Mouse (Mus musculus) embryonic facial prominence, embryonic 10.5 days (tissue): ENCODE measurements at regions not wholly inside any gene's neighbourhood (a gene's known extent, or its start where the extent isn't known, plus 50 kb on each side); places are given as distances from the start of the nearest gene placed in this dataset.
A peak's percentile ranks its signal among the peaks of the same experiment; 100 is the strongest.

Experiments used
- DNase-seq: peaks from one replicate; pipeline ENCODE4 v3.0.0-alpha.2; 2017; ENCODE audit warnings: low spot score
- H3K27ac ChIP-seq: fragments of 300-500 bp; sonication (generic); replicated peaks from 2 replicates; pipeline ENCODE4 v1.5.1; 2016; ENCODE audit warnings: mild to moderate bottlenecking
- H3K27me3 ChIP-seq: fragments of 300-500 bp; sonication (generic); replicated peaks from 2 replicates; pipeline ENCODE4 v1.6.1; 2016; ENCODE audit warnings: low read depth, mild to moderate bottlenecking; ENCODE audit not compliant: poor library complexity, severe bottlenecking
- H3K36me3 ChIP-seq: fragments of 300-500 bp; sonication (generic); replicated peaks from 2 replicates; pipeline ENCODE4 v1.6.1; 2016; ENCODE audit warnings: mild to moderate bottlenecking, moderate library complexity
- H3K4me1 ChIP-seq: fragments of 300-500 bp; sonication (generic); 2 replicates; pipeline ENCODE4 v1.6.1; 2016
- H3K4me3 ChIP-seq: fragments of 300-500 bp; sonication (generic); 2 replicates; pipeline ENCODE4 v1.5.1; 2016; ENCODE audit warnings: mild to moderate bottlenecking, moderate library complexity
- H3K9me3 ChIP-seq: fragments of 300-500 bp; sonication (generic); 2 replicates; pipeline ENCODE4 v1.6.1; 2016; ENCODE audit warnings: mild to moderate bottlenecking
- WGBS: fragments of 180-500 bp; shearing (Covaris S2); methylation state at CpG from one replicate; pipeline ENCODE4 v1.1.7; 2016; 5-methylcytosine and 5-hydroxymethylcytosine counted together

DNA sequence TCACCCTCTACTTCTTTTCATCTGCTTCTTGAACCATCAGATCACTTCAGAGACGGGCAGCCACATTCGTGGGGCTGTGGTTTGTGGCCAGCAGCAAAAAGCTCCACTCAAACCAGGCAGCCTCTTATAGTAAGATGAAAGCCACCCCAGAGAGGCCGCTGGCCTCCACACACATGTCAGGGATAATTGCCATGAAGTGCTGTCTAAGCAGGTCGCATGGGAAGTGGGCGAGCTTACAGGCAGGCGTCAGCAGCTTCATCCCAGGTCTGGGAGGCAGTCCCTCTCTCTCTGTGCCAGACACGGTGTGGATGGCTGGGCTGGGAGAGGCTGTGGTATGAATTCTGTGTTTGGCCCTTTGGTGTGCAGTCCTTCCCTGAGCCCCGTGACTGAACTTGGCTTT is 358.4 kb upstream of the Kcnab2 start:
- H3K36me3 ChIP-seq: no peaks in the 10 kb centered on the region
- H3K27ac ChIP-seq: no peak overlapping the region
- DNase-seq: no peak
- WGBS: 72% methylated on average over 8 of the region's 8 CpGs
- H3K4me3 ChIP-seq: no peak overlapping the region
- no peaks in the 10 kb centered on the region for H3K9me3 ChIP-seq
- 0 out of 2 replicates have a peak, but pooled peaks cover 8% of the 10 kb centered on the region for H3K27me3 ChIP-seq
- H3K4me1 ChIP-seq: peaks cover 17% of the 10 kb centered on the region

DNA sequence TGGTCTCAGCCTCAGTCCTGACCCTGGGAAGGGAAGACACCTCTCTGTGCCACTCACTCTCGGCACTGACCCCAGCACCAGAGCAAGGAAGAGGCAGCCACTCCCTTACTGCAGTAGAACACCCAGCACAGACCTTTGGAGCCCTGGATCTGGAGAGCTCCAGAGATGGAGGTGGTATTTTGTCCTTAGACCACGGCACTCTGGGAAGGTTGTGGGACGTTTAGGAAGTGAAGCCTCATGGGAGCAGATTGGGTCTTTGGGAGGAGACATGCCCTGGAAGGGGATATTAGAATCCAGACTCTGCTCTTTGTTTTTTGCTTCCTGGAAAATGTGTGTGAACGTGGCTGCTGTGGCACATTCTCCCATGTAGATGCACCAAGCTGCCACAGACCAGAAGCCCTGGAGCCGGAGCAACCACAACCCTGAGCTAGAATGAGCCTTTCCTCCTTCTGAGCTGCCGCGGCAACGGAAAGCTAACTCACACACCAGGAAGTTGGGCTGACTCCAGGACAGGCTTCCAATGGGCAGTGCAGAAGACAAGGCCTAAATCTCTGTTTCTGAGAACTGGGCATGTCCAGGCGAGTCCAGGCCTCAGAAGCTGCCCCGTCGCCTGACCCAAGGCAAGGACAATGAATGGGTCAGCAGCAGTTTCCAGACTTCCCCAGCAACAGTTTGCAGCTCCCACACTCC is 356.9 kb upstream of the Kcnab2 start:
- H3K36me3 ChIP-seq: no peaks in the 10 kb centered on the region
- peaks cover 17% of the 10 kb centered on the region for H3K4me1 ChIP-seq
- no peak overlapping the region for H3K4me3 ChIP-seq
- 0 out of 2 replicates have a peak, but pooled peaks cover 8% of the 10 kb centered on the region for H3K27me3 ChIP-seq
- H3K27ac ChIP-seq: no peak overlapping the region; the same call in 1 of the 2 replicates
- WGBS: 70% methylated on average over 11 of the region's 11 CpGs
- DNase-seq: no peak
- H3K9me3 ChIP-seq: no peaks in the 10 kb centered on the region; the same call in 1 of the 2 replicates

DNA sequence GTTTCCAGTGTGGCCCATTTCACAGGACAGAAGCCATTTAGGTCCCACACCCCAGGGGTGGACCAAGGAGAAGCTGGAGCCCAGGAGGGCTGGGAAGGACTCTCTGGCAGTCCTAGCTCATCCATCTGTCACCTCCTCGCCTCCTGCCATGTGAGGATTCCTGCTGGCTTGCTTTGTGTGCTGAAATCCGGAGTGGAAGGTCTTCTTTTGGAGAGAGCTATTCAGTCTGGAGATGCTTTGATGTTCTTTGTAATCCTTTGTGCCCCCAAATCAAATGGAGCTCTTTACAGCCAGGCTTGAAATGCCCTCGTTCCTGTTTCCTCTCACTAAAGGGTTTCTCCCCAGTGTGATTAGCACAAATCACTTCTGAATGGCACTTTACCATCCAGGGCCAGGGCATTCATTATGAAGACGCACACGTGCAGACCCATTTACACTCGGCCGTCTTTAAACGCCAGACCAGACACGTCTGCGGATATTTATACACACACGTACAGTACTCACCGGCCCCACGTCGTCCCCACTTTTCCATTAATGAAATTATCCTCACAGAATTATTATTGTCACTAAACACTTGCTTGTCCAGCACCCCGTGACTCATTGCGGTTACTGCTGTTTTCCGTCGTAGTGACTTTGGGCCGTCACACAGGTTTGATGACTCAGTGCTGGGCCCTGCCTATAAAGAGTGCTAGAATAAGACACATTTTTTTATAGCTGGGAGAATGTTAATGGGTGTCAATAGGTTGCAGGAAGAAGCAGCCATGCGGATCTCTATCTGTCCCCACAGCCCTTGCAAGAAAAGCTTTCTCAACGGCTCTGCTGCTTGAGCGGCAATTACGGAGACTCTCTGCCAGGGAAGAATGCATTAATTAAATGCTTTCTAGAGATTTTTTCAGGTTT is 356.0 kb upstream of the Kcnab2 start:
- WGBS: 52% methylated on average over 23 of the region's 23 CpGs
- peak; percentile 18 for DNase-seq

DNA sequence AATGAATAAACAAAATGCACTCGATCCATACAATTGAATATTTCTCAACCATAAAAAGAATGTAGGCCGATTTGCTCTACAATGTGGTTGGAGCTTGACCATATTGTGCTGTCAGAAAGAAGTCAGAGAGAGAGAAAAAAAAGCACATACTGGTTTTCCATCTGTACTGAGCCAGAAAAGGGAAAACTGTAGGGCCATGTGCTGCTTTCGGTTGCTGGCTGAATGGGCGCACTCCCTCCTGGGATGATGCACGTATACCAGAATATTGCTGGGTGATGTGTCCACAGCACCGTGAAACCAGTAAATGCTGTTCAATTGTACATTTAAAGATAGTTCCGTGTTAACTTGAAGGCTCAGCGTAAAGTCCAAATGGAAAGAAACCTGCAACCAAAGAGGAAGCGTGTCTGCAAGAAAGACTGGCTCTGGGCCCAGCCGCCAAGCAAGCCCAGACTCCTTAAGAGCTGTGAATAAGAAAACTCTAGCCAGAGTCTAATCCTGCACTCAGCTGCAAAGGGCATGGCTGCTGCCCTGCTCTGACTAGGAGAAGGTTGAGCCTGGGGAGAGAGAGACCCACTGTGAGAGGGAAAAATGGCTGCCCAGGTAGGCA is 355.2 kb upstream of the Kcnab2 start:
- DNase-seq: no peak
- H3K27ac ChIP-seq: no peak overlapping the region; the same call in 1 of the 2 replicates
- peaks cover 13% of the 10 kb centered on the region for H3K9me3 ChIP-seq
- WGBS: 84% methylated on average over 10 of the region's 10 CpGs
- peaks cover 17% of the 10 kb centered on the region for H3K4me1 ChIP-seq
- 0 out of 2 replicates have a peak, but pooled peaks cover 8% of the 10 kb centered on the region for H3K27me3 ChIP-seq
- H3K36me3 ChIP-seq: no peaks in the 10 kb centered on the region
- no peak overlapping the region for H3K4me3 ChIP-seq

More for the DNA sequence above, 356.0 kb upstream of the Kcnab2 start:
- Histone ChIP-seq H3K27ac (no peak overlapping the region; the same call in 1 of the 2 replicates), H3K36me3 (no peaks in the 10 kb centered on the region), H3K27me3 (0 out of 2 replicates have a peak, but pooled peaks cover 8% of the 10 kb centered on the region), H3K4me1 (peaks cover 17% of the 10 kb centered on the region), H3K9me3 (peaks cover 5% of the 10 kb centered on the region), H3K4me3 (no peak overlapping the region)

DNA sequence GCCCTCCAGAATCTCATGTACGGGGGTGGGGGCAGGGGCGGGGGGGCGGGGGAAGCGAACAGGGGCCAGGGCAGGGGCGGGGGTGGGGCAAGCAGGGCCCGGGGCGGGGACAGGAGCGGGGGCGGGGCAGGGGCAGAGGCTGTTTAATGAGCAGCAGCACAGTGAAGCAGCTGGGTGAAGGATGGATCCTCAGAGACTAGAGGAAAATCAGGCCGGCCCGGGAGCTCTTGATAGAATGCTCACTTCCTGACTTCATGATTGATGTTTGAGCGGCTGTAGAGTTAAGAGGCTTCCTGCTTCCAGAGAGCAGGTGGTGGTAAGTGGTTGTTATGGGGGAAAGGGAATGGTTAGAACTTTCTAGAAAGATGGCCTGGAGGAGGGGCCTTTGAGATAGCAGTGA is 347.5 kb upstream of the Kcnab2 start:
- no peak overlapping the region for H3K27ac ChIP-seq
- no peak for DNase-seq
- peaks cover 10% of the 10 kb centered on the region for H3K4me1 ChIP-seq
- peaks cover 21% of the 10 kb centered on the region for H3K9me3 ChIP-seq
- H3K27me3 ChIP-seq: no peaks in the 10 kb centered on the region
- H3K4me3 ChIP-seq: peak overlapping the region; percentile 24; the same call in 1 of the 2 replicates
- H3K36me3 ChIP-seq: no peaks in the 10 kb centered on the region
- WGBS: 30% methylated on average over 12 of the region's 12 CpGs

DNA sequence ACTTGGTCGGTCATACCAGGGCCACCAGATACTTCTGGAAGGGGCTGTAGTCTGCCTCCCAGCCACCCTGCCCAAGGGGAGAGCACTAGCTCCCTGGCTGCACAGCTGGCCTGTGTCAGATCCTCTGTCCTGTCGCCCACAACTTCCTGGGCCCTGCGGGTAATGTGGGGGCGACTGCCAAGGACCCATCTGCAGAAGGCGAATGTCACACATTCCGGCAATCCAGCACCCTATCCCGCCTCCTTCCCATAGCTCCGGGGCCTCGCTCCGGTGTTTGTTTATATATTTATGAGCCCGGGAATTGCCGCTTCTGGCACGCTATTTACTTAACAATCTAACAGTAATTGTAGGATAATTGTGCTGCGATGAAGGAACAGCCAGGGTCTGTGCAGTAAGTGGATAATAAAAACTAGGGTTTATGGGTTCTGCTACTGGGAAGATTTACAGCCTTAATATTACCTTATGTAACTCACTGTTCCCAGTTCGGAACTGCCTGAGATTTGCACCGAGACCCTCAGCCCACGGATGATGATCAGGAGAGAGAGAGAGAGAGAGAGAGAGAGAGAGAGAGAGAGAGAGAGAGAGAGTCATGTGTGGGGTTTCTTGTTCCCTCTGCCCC is 338.6 kb upstream of the Kcnab2 start:
- H3K27me3 ChIP-seq: no peaks in the 10 kb centered on the region
- no peak overlapping the region for H3K4me3 ChIP-seq
- no peak overlapping the region for H3K27ac ChIP-seq
- no peaks in the 10 kb centered on the region for H3K4me1 ChIP-seq
- DNase-seq: no peak
- H3K36me3 ChIP-seq: no peaks in the 10 kb centered on the region
- H3K9me3 ChIP-seq: no peaks in the 10 kb centered on the region
- 76% methylated on average over 17 of the region's 17 CpGs for WGBS

DNA sequence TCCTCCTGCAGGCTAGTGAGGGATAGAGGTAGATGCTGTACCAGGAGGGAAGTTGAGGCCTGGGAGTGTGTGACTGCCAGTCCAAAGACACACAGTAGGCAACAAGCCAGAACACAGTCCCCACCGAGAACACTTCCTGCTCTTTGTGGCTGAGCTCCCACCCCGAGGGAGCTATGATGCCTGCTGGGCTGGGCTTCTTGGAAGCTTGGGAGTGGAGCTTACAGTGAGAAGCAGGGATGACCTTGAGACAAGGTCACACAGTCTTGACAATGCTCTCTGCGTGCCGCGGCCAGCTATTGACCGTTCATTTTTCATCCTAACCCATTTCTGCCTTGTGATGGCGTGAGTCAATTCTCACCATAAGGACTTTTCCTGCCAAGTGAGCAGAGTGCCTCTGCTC is 328.9 kb upstream of the Kcnab2 start:
- no peaks in the 10 kb centered on the region for H3K4me1 ChIP-seq
- no peak overlapping the region for H3K27ac ChIP-seq
- DNase-seq: no peak
- H3K36me3 ChIP-seq: no peaks in the 10 kb centered on the region
- H3K4me3 ChIP-seq: no peak overlapping the region
- WGBS: 88% methylated on average over 7 of the region's 7 CpGs
- H3K9me3 ChIP-seq: no peaks in the 10 kb centered on the region
- no peaks in the 10 kb centered on the region for H3K27me3 ChIP-seq

DNA sequence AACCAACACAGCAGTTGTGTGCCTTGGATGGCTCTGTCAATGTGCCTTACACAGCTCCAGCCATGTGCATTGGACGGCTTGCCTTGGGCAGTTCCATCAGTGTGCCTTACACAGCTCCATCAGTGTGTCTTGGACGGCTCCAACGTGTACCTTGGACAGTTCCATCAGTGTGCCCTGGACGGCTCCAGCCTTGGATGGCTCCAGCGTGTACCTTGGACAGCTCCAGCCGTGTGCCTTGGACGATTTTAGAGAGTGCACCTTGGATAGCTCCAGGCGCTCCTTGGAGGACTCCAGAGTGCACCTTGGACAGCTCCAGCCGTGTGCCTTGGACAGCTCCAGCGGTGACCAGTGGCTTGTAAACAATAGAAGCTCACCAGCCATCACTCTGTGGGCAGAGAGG is 321.7 kb upstream of the Kcnab2 start:
- peak; percentile 91 for DNase-seq
- H3K27ac ChIP-seq: no peak overlapping the region
- no peak overlapping the region for H3K4me3 ChIP-seq
- H3K9me3 ChIP-seq: no peaks in the 10 kb centered on the region
- no peaks in the 10 kb centered on the region for H3K36me3 ChIP-seq
- whole genome bisulfite sequencing: 12% methylated on average over 10 of the region's 10 CpGs
- H3K4me1 ChIP-seq: no peaks in the 10 kb centered on the region
- H3K27me3 ChIP-seq: no peaks in the 10 kb centered on the region

DNA sequence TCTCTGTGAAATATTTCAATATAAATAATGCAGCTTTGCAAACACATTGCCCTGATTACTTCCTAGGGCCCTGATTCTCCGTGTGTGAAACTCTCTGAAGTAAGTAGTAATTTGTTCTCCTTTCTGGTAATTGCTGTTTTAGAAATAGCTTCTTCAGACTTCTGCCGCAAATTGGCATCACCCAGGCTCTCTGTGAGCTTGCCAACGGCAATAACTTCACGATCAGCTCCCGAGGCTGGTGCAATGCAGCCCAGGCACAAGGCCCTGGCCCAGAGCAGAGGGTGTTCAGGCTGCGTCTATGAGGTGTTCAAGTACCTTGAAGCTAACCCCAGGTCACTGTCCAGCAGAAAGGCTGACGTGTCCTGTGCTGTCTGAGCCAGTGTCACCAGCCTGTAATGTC is 310.8 kb upstream of the Kcnab2 start:
- no peak overlapping the region for H3K4me3 ChIP-seq
- H3K27ac ChIP-seq: no peak overlapping the region
- WGBS: 89% methylated on average over 7 of the region's 7 CpGs
- H3K36me3 ChIP-seq: no peaks in the 10 kb centered on the region
- no peak for DNase-seq
- no peaks in the 10 kb centered on the region for H3K27me3 ChIP-seq
- no peaks in the 10 kb centered on the region for H3K4me1 ChIP-seq
- H3K9me3 ChIP-seq: peaks cover 18% of the 10 kb centered on the region; the same call in 1 of the 2 replicates

DNA sequence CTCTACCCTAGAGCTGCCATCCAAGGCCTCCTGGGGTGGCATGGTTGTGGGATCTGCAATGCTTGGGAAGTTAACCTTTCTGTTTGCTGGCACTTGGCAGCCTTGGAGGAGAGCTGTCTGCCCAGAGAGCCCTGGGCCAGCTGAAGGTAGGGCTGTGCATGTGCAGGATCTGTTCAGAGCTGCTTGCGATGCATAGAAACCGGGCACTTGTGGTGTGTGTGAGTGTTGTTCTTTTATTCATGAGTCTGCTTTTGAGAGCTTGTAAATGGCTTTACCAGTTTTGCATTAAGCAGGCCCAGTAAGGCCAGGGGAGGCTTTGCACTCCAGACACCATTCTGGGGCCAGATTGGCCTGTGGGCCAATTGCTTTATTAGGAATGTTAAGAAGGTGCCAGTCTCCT is 307.3 kb upstream of the Kcnab2 start:
- WGBS: 81% methylated on average over 2 of the region's 2 CpGs
- no peaks in the 10 kb centered on the region for H3K36me3 ChIP-seq
- H3K27ac ChIP-seq: no peak overlapping the region
- H3K4me1 ChIP-seq: no peaks in the 10 kb centered on the region
- no peaks in the 10 kb centered on the region for H3K27me3 ChIP-seq
- H3K9me3 ChIP-seq: peaks cover 3% of the 10 kb centered on the region; the same call in 1 of the 2 replicates
- no peak for DNase-seq
- H3K4me3 ChIP-seq: no peak overlapping the region

DNA sequence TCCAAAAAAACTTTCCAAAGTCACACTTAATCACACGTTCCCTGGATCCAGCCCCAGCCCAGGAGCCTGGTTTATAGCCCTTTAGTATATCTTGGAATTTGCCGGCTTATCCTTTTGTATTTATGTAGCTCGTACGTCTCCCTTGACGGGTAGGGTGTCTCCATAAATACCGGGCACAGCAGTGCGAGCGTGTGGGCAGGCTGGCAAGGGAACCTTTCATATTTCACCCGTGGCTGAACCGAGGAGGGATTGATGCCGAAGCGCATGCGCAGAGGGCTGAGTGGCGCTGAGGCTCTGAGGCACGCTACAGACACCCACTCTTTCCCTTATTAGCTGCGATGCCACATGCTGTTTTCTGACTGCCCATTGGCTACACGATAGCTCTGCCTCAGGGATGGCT is 301.9 kb upstream of the Kcnab2 start:
- Histone ChIP-seq H3K27ac (no peak overlapping the region), H3K27me3 (no peaks in the 10 kb centered on the region), H3K36me3 (no peaks in the 10 kb centered on the region), H3K9me3 (no peaks in the 10 kb centered on the region), H3K4me3 (no peak overlapping the region), H3K4me1 (no peaks in the 10 kb centered on the region)
- WGBS: 92% methylated on average over 17 of the region's 17 CpGs
- no peak for DNase-seq

DNA sequence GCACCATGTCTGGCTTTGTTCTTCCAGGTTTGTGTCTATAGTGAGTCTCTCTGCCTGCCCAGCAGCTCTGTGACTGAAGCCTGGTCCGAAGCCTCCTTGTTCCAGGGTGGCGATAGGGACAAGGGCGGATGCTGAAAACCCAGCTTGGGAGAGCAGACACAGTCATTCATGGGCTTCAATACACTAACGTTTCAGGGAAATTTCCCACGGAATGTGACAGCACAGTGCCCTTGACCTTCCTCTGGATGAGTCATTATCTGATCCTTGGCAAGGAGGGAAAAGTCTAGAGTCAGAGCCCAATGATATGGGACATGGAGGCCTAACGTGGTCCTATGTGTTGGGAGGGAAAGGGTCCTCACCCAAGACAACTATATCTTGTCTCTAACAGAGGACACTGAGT is 298.1 kb upstream of the Kcnab2 start:
- WGBS: 83% methylated on average over 6 of the region's 6 CpGs
- Histone ChIP-seq H3K36me3 (no peaks in the 10 kb centered on the region), H3K27ac (no peak overlapping the region), H3K9me3 (no peaks in the 10 kb centered on the region), H3K27me3 (no peaks in the 10 kb centered on the region), H3K4me3 (no peak overlapping the region), H3K4me1 (no peaks in the 10 kb centered on the region)
- no peak for DNase-seq
